Mouse (Mus musculus): ENCODE data around the gene Pced1b.
"Not testable (repeated sequence)": the region's sequence is repeated elsewhere in the genome, so short reads cannot be mapped to it uniquely, and the experiment has no call there.

Pced1b gene

GRCm38 (mm10) chr15:97337636-97338352 lies 90.9 kb downstream of the Pced1b start:
- DNase-seq (ENCODE audit: extremely low spot score, low read depth, low spot score), result no peak

- no peak for DNase-seq (ENCODE audit: extremely low spot score, low read depth, low spot score)
Observed at GRCm38 (mm10) chr15:97338377-97339060, 91.6 kb downstream of the Pced1b start.

DNA sequence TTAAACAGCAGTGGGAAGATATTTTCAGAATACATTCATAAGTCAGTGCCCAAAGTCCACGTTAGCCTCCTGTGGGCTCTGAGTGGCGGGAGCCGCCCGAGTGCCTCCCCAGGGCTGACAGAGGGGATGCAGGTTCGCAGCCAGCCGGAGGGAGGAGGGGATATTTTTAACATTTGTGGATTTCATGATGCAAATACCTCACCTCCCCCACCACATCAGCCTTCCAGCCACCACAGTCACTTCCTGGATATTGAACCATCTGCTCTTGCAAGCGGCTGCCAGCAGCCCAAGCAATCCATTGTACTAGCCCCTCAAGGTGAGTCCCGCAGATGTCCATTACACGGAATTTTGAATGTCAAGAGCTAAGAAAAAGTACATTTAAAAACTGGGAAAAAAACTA lies 95.4 kb downstream of the Pced1b start:
- no peak for DNase-seq (ENCODE audit: extremely low spot score, low read depth, low spot score)

DNA sequence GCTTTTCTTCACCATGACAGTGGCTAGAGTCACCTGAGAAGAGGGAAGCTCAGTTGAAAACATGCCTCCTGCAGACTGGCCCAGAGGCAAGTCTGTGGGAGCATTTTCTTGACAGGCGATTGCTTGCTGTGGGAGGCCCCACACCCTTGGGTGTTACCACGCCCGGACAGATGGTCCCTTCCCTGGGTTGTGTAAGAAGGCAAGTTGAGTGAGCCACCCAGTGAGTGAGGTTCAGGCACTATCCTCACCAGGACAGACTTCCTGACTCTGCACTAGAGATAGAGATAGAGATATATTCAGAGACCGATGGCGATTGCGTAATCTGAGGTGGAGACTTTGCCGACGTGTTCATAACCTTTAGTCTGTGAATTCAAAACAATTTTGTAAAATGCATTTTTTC lies 96.0 kb downstream of the Pced1b start:
- DNase-seq (ENCODE audit: extremely low spot score, low read depth, low spot score), result no peak

GRCm38 (mm10) chr15:97343921-97344320 lies 97.0 kb downstream of the Pced1b start:
- no peak for DNase-seq (ENCODE audit: extremely low spot score, low read depth, low spot score)

- DNase-seq (ENCODE audit: extremely low spot score, low read depth, low spot score), result no peak
Observed at GRCm38 (mm10) chr15:97345110-97345509, 98.2 kb downstream of the Pced1b start.

DNA sequence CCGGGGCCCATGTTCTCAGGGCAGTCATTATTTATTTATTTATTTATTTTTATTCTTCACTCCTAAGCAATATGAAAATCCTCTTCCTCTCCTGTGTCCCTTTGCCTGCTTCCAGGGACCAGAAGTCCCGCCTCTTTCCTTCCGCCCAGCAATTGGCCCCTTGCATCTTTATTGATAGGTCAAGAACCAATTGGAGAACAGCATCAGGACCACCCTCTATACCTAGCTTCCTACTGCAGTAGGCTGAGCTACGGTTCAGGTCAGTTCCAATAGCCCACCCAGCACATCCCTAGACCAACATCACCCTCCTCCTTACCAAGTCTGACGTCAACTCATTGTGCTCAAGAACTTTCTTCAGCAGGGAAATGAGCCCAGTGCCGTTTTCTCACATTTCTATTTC lies 99.0 kb downstream of the Pced1b start:
- DNase-seq (ENCODE audit: extremely low spot score, low read depth, low spot score), result no peak

- DNase-seq (ENCODE audit: extremely low spot score, low read depth, low spot score), result no peak
Observed at GRCm38 (mm10) chr15:97346413-97346812, 99.5 kb downstream of the Pced1b start.

DNA sequence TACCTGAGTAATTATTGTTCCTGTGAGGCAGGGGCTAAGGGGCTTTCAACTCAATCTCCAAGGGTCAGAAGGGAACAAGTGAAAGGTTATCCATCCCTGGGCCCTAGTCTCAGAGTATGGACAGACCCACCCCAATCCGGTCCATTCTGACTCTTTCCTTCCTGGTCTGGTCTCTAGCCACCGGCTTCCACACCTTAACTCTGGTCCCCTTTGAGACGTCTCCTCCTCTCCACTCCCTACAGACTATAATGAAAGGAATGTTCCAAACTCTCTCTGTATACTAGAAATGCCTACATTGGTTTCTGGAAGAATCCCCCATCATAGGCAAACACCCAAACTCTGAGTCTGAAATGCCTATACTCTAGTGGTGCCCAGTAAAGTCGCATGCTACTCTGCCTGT lies 100.0 kb downstream of the Pced1b start:
- no peak for DNase-seq (ENCODE audit: extremely low spot score, low read depth, low spot score)

DNA sequence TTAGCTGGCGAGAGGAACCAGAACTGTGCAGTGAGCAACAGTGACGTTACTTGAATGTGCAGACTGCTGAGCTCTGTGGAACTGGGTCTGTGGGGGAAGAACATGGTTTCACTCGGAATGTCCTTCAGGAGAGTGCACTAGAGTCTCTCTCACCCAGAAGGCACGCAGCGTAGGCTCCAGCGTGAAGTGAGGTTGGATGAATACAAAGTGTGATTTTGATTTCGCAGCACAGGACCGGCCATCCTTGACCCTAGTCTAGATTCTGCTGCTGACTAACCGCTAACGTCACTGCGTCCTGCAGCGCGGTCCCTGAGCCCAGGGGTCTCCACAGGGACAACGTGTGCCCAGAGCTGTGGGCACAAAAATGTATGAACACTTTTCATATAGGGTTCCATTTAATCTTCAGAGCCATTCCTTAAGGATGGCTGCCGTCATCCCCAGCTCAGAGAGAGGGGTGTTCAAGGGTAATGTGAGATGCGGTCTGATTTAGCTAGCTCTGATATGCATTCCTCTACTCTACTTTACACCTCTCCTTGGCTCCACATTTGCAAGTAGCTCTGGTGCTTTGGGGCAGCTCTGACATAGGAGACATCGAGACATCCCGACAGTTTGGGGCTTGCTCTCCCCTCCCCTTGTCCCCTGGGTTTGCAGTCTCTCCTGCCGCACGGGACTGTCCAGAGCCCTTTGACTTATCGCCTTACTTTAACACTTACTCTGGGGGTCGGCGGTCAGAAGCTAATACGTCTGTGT lies 101.8 kb downstream of the Pced1b start:
- no peak for DNase-seq (ENCODE audit: extremely low spot score, low read depth, low spot score)

- DNase-seq (ENCODE audit: extremely low spot score, low read depth, low spot score), result no peak
Observed at GRCm38 (mm10) chr15:97350528-97350927, 103.6 kb downstream of the Pced1b start.

- no peak for DNase-seq (ENCODE audit: extremely low spot score, low read depth, low spot score)
Observed at GRCm38 (mm10) chr15:97351016-97351415, 104.1 kb downstream of the Pced1b start.

DNA sequence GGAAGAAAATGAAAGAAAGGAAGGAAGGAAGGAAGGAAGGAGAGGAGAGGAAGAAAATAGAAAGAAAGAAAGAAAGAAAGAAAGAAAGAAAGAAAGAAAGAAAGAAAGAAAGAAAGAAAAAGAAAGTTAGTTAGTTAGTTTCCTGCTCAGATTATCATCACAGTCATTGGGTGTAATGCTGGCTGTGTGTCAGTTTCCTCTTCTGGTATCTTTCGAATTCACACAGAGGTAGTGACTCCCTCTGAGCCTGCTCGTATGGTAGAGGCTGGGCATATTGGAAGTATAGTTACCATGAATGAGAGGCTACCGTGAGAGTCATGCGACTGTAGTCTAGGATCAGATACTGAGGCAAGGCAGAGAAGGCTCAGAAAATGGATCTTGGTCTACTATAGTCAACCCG lies 104.8 kb downstream of the Pced1b start:
- no peak for DNase-seq (ENCODE audit: extremely low spot score, low read depth, low spot score)

DNA sequence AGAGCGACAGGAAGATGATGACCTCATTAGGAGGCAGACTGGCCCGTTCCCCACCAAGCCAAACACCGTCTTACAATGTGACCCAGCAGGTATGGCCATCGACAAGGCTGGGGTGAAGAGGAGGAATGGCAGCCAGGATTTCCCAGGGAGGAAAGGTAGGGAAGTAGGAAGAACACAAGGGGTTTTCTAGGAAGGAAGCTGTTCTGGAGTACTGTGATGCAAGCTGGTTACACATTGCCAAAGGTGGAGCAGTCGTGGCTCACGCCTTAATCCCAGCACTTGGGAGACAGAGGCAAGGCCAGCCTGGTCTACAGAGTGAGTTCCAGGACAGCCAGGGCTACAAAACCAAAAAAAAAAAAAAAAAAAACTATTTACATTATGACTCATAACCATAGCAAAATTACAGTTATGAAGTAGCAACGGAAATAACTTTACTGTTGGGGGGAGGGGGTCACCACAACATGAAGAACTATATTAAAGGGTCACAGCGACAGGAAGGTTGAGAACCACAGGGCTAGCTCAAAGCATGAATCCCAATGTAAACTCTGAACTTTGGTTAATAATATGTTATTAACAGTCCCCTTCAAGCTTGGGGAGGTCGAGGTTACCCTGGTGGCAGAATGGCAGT lies 108.9 kb downstream of the Pced1b start:
- DNase-seq (ENCODE audit: extremely low spot score, low read depth, low spot score), result no peak

- no peak for DNase-seq (ENCODE audit: extremely low spot score, low read depth, low spot score)
Observed at GRCm38 (mm10) chr15:97357016-97357415, 110.1 kb downstream of the Pced1b start.

- DNase-seq (ENCODE audit: extremely low spot score, low read depth, low spot score), result no peak
Observed at GRCm38 (mm10) chr15:97360842-97361770, 114.2 kb downstream of the Pced1b start.

DNA sequence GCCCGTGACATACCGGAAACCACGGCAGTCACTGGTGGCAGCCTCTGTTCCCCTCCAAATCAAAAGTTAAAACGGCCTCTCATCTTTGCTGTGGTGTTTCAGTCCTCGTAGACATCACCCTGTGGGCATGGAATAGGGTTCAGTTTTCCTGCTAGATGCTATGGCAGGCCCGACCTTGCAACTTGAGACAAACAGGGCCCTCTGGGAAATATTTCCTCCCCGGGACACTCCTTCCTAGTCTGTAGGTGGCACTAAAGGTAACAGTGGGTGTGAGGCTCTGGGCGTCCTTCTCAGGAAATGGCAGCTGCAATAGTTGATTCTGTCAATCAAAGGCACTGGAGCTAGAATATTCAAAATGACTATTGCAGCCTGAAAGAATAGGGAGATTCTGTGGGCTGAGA lies 114.9 kb downstream of the Pced1b start:
- DNase-seq (ENCODE audit: extremely low spot score, low read depth, low spot score), result no peak

DNA sequence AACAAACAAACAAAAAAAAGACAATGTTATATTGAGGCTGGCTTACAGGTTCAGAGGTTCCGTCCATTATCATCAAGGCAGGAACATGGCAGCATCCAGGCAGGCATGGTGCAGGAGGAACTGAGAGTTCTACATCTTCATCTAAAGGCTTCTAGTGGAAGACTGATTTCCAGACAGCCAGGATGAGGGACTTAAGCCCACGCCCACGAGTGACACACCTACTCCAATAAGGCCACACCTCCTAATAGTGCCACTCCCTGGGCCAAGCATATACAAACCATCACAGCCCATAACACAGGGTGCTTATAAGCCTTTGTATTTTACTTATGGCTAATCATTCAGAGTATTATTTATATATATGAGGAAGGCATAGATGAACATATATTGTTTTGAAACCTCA lies 117.4 kb downstream of the Pced1b start:
- not testable (repeated sequence) for DNase-seq (ENCODE audit: extremely low spot score, low read depth, low spot score)

GRCm38 (mm10) chr15:97364968-97365367 lies 118.1 kb downstream of the Pced1b start:
- no peak for DNase-seq (ENCODE audit: extremely low spot score, low read depth, low spot score)

- no peak for DNase-seq (ENCODE audit: extremely low spot score, low read depth, low spot score)
Observed at GRCm38 (mm10) chr15:97368035-97368608, 121.2 kb downstream of the Pced1b start.
